Mouse (Mus musculus) kidney, adult 18-20 months (tissue): ENCODE data around the gene Ccdc88c.

ENCODE experiments used
- DNase-seq: peaks from one replicate; pipeline ENCODE4 v3.0.0; 2021

Gene Ccdc88c

DNA sequence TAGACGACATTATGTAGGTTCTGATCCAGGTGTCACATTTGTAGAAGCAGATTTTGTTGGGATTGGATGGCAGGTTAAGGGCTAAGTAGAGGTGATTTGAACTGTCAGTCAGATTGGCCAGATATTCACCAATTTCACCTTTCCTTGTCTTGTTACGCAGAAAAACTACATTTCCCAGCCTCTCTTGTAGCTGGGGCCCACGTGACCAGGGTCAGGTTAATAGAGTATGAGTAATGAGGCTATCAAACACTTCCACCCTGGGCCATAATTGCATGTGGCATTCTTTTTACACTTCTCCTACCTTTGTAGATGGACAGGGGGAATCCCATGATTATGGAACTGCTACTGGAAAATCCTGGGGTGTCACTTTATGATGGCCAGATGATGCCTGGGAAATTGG, 155.2 kb downstream of the Ccdc88c start:
- no peak for DNase-seq

GRCm38 (mm10) chr12:100871841-100872240, 157.0 kb downstream of the Ccdc88c start:
- DNase-seq: no peak

- no peak for DNase-seq
These were observed 157.6 kb downstream of the Ccdc88c start for GRCm38 (mm10) chr12:100871234-100871633.

DNA sequence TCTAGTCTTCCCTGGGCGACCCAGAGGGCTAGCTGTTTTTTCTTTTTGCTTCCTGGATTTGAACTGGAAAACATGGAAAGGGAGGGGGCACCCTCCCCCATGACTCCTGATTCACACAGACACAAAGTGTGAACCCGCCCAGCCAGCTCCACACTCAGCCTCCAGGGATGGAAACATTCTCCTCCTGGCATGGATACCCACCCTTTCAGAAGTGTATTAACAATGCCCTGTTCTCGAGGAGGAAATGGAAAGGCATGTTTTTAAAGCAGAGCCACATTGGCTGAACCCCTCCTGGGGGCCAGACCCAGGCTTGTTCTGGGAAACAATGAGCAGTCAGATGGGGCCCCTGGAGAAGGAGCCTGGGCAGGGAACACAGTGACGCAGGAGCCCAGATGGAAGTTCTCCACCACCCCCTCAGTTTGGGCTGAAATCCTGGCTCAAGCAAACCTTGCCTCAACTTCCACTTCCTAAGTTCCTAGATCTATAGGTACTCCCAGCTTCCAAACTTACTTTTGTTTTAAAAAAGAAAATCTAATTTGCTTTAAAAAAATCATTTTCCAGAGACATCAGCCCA, 160.7 kb downstream of the Ccdc88c start:
- no peak for DNase-seq

DNA sequence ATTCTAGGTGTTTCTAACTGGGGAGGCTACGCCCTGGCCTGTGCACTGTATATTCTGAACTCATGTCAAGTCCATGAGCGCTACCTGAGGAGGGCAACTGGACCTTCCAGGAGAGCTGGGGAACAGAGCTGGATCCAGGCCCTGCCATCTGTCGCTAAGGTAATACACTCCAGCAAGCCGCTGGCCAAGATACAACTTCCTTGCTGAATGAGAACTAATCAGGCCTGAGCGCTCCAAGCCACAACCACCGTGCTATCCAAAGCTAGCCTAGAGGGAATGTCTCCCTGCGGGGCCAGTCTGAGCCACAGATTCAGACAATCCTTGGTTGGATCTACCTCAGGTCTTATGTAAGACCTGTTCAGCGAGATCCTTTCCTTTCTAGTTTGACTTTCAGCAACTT, 161.8 kb downstream of the Ccdc88c start:
- DNase-seq: no peak

DNA sequence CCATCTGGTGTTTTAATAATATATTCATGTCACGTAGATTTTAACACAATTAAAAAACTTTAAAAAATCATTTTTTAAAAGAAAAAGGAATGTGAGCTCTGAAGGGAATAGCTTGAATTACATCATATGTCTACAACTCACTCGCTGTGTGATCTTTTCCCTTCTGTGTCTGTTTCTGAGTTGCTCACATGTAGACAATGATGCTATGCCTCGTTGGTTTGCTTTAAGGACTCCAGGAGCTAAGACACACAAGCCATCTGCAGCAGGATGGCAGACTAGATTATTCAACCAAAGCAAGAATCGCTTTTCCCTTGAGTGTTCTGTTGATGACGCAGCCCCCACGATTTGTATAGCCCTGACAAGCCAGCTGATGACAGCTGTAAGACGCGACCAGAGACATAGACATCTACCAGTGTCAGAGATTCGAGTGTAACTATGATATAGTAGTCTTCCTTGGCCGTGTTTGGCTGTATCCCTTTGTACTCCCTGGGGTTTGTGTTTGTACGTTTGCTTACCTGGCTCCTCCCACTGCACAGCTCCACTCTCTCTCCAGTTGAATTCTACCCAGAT, 163.3 kb downstream of the Ccdc88c start:
- DNase-seq: no peak

DNA sequence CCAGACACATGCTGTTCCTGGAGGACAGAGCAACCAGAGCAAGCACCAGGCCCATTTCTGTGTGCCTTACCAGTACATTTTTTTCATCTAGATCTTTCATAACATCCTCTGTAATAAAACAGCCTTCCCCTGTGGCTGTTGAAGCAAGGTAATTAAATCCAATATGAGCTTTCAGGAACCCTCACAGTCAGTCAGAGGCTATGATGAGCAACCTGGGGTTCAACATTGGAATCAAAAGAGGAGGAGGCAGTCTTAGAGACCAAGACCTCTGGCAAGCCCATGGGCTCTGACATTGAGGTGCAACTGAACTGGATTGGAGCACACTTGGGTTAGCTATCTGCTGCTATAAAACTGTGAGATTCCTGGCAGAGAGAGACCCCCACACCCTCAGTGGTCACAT, 163.8 kb downstream of the Ccdc88c start:
- no peak for DNase-seq

- DNase-seq: peak; percentile 72
These were observed 165.9 kb downstream of the Ccdc88c start for GRCm38 (mm10) chr12:100862856-100863446.

DNA sequence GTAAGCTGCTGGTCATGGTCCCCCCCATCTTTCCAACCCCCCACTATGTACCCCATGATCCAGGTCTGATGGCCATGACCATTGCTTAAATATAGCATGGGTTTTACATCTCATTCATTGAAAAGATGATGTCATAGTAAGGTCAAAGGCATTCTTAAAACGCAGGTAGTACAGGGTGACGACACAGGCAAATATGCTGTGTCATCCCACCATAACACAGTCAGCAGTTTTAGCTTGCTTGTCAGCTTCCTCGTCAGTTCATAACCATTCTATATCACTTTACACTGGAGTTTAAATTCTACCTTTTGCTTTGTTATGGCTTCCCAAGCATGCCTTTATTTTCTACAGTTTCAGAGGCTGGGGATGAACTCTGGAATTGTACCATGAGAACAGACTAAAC, 166.6 kb downstream of the Ccdc88c start:
- no peak for DNase-seq
